ENCODE assay signal across 8 mouse cellular contexts in genomic region chr2:30687121-30687551, GRCm38 (mm10).
DNase-seq lines count a peak whose midpoint lies in the region; ATAC-seq and TF ChIP-seq lines count a peak whose summit lies in the region.

No protein-coding gene starts in this region.

- no peak for ATAC-seq in midbrain, embryonic 11.5 days (ENCODE audit: low FRiP score)
- ATAC-seq in stomach, postnatal 0 days (ENCODE audit: low FRiP score, low TSS enrichment), result no peak; the same call in 1 of the 2 replicates

- H3K9me3 ChIP-seq in forebrain, embryonic 10.5 days, result no peaks in the 10 kb centered on the region; the same call in 1 of the 2 replicates
- no peaks in the 10 kb centered on the region for H3K9me3 ChIP-seq in midbrain, embryonic 11.5 days (ENCODE audit: control insufficient read depth, low read length)
- no peaks in the 10 kb centered on the region for H3K9me3 ChIP-seq in stomach, postnatal 0 days (ENCODE audit: control insufficient read depth, low read length)

- TF ChIP-seq POLR2A in thymus, adult 2 months (IDR thresholded peaks at IDR 0.05; ENCODE audit: control insufficient read depth, extremely low read depth, insufficient read depth, low read length, poor library complexity), result no peak

- no peak for TF ChIP-seq EP300 in stomach, postnatal 0 days (optimal IDR thresholded peaks at IDR 0.05)

- peaks cover 18% of the 10 kb centered on the region for H3K27me3 ChIP-seq in forebrain, embryonic 10.5 days (ENCODE audit: poor library complexity, severe bottlenecking)
- H3K27me3 ChIP-seq in midbrain, embryonic 11.5 days (ENCODE audit: control insufficient read depth, insufficient read depth, low read length), result no peaks in the 10 kb centered on the region
- H3K27me3 ChIP-seq in stomach, postnatal 0 days (ENCODE audit: control insufficient read depth, insufficient read depth, low read length), result no peaks in the 10 kb centered on the region
- H3K27me3 ChIP-seq in thymus, adult 2 months (ENCODE audit: control insufficient read depth, insufficient read depth, low read length), result no peaks in the 10 kb centered on the region

- no peak overlapping the region for H3K4me3 ChIP-seq in layer of hippocampus, adult 2 months
- H3K4me3 ChIP-seq in forebrain, embryonic 10.5 days, result peak overlapping the region; percentile 32
- no peak overlapping the region for H3K4me3 ChIP-seq in midbrain, embryonic 11.5 days (ENCODE audit: low read depth, low read length)
- no peak overlapping the region for H3K4me3 ChIP-seq in stomach, postnatal 0 days (ENCODE audit: low read depth, low read length)
- H3K4me3 ChIP-seq in thymus, adult 2 months (ENCODE audit: control insufficient read depth, insufficient read depth, low read length), result no peak overlapping the region

- peaks cover 84% of the 10 kb centered on the region for H3K4me1 ChIP-seq in forebrain, embryonic 10.5 days
- H3K4me1 ChIP-seq in midbrain, embryonic 11.5 days (ENCODE audit: control insufficient read depth, insufficient read depth, low read length), result peaks cover 32% of the 10 kb centered on the region
- H3K4me1 ChIP-seq in stomach, postnatal 0 days (replicated peaks; ENCODE audit: control insufficient read depth, insufficient read depth), result peaks cover 12% of the 10 kb centered on the region
- H3K4me1 ChIP-seq in thymus, adult 2 months (replicated peaks; ENCODE audit: control insufficient read depth, insufficient read depth, low read length), result peaks cover 34% of the 10 kb centered on the region

- H3K9ac ChIP-seq in midbrain, embryonic 11.5 days (ENCODE audit: low read length), result peak overlapping the region; percentile 46; the same call in 1 of the 2 replicates
- H3K9ac ChIP-seq in stomach, postnatal 0 days (ENCODE audit: low read length), result peak overlapping the region; percentile 52

- peak overlapping the region; percentile 87 for H3K27ac ChIP-seq in layer of hippocampus, adult 2 months
- H3K27ac ChIP-seq in forebrain, embryonic 10.5 days, result peak overlapping the region; percentile 85
- H3K27ac ChIP-seq in midbrain, embryonic 11.5 days (ENCODE audit: low read depth, low read length), result peak overlapping the region; percentile 50
- H3K27ac ChIP-seq in stomach, postnatal 0 days (replicated peaks), result peak overlapping the region; percentile 79
- no peak overlapping the region for H3K27ac ChIP-seq in thymus, adult 2 months (ENCODE audit: control insufficient read depth, insufficient read depth, low read length)

- peak overlapping the region; percentile 5; the same call in 1 of the 2 replicates for H3K4me2 ChIP-seq in midbrain, embryonic 11.5 days
- H3K4me2 ChIP-seq in stomach, postnatal 0 days (replicated peaks; ENCODE audit: low read depth), result 0 out of 2 replicates have a peak overlapping the region, but pooled peaks have one; percentile 12

- H3K36me3 ChIP-seq in forebrain, embryonic 10.5 days (replicated peaks), result no peaks in the 10 kb centered on the region
- no peaks in the 10 kb centered on the region for H3K36me3 ChIP-seq in midbrain, embryonic 11.5 days (ENCODE audit: control insufficient read depth, insufficient read depth, low read length)
- H3K36me3 ChIP-seq in stomach, postnatal 0 days (ENCODE audit: control insufficient read depth, insufficient read depth, low read length), result no peaks in the 10 kb centered on the region
- no peaks in the 10 kb centered on the region for H3K36me3 ChIP-seq in thymus, adult 2 months (ENCODE audit: control insufficient read depth, insufficient read depth, low read length)

- no peak for DNase-seq in layer of hippocampus, adult 2 months (ENCODE audit: low spot score in 2 of 2)
- DNase-seq in layer of hippocampus, adult 9-10 months (ENCODE audit: low spot score), result no peak
- DNase-seq in forebrain, embryonic 10.5 days (ENCODE audit: extremely low spot score, low spot score), result peak; percentile 57
- DNase-seq in heart, postnatal 4 days, result peak; percentile 74
- DNase-seq in layer of hippocampus, postnatal 14 days (ENCODE audit: low spot score in 2 of 2), result peak; percentile 47 to 51
- peak; percentile 89 for DNase-seq in midbrain, embryonic 11.5 days (ENCODE audit: low spot score, missing footprints)
- peak; percentile 50 for DNase-seq in stomach, postnatal 0 days (ENCODE audit: low spot score)
- DNase-seq in thymus, adult 2 months, result no peak

- 1% methylated on average over 23 of the region's 23 CpGs for WGBS in forebrain, embryonic 10.5 days
- WGBS in midbrain, embryonic 11.5 days, result 3% methylated on average over 23 of the region's 23 CpGs
- 11% methylated on average over 23 of the region's 23 CpGs for whole genome bisulfite sequencing in stomach, postnatal 0 days
- WGBS in thymus, adult 2 months, result 68% methylated on average over 23 of the region's 23 CpGs

- no peak for TF ChIP-seq CTCF in layer of hippocampus, adult 2 months (conservative IDR thresholded peaks at IDR 0.05)
- TF ChIP-seq CTCF in stomach, postnatal 0 days (IDR thresholded peaks at IDR 0.05; ENCODE audit: low read depth), result no peak
- no peak for TF ChIP-seq CTCF in thymus, adult 2 months (IDR thresholded peaks at IDR 0.05; ENCODE audit: borderline replicate concordance, control insufficient read depth, extremely low read depth, insufficient read depth, low read length, poor library complexity)

Comparison
In these comparisons a context has a peak if more than half of its experiments do, and no peak if none do; other contexts are left out.
1. DNase-seq: peak in forebrain, embryonic 10.5 days (single experiment), heart, postnatal 4 days (single experiment), layer of hippocampus, postnatal 14 days (2 of 2), midbrain, embryonic 11.5 days (single experiment) and stomach, postnatal 0 days (single experiment); none in layer of hippocampus, adult 2 months (0 of 2), layer of hippocampus, adult 9-10 months (single experiment) and thymus, adult 2 months (single experiment).